Mouse (Mus musculus) heart, adult 2 months (tissue): ENCODE data around the gene Dennd2c. TPM values are rescaled to one million over a fixed set of nuclear protein-coding genes. Genes with fewer than 3 reads are reported as not detected.

ENCODE experiments used
- DNase-seq, 2 experiments: peaks; one replicate each; pipeline ENCODE4 v3.0.0; 2021
- H3K27ac ChIP-seq: fragments of 200-600 bp; 2 replicates; pipeline ENCODE4 v1.8.1; 2022
- H3K27me3 ChIP-seq: fragments of 200-500 bp; 2 replicates; pipeline ENCODE4 v1.6.1; 2012; ENCODE audit warnings: mild to moderate bottlenecking, low read length, inconsistent platforms, mixed read lengths; ENCODE audit not compliant: control insufficient read depth, insufficient read depth
- H3K36me3 ChIP-seq: fragments of 200-500 bp; 2 replicates; pipeline ENCODE4 v1.6.1; 2012; ENCODE audit warnings: low read length, inconsistent platforms; ENCODE audit not compliant: control insufficient read depth, insufficient read depth
- H3K4me1 ChIP-seq: fragments of 200-500 bp; 2 replicates; pipeline ENCODE4 v1.6.1; 2011; ENCODE audit warnings: low read length; ENCODE audit not compliant: control insufficient read depth, insufficient read depth
- H3K4me3 ChIP-seq: fragments of 200-600 bp; 2 replicates; pipeline ENCODE4 v1.8.1; 2022
- H3K79me2 ChIP-seq: fragments of 200-500 bp; replicated peaks from 2 replicates; pipeline ENCODE4 v1.6.1; 2012; ENCODE audit warnings: mild to moderate bottlenecking, inconsistent platforms, low read length, moderate library complexity, mixed read lengths; ENCODE audit not compliant: control insufficient read depth, insufficient read depth
- H3K9ac ChIP-seq: fragments of 200-500 bp; 2 replicates; pipeline ENCODE4 v1.6.1; 2012; ENCODE audit warnings: low read depth, mild to moderate bottlenecking, control low read depth, inconsistent platforms, low read length, mixed read lengths
- CTCF ChIP-seq: fragments of 200-600 bp; IDR thresholded peaks from 2 replicates; pipeline ENCODE4 v1.8.1; 2022; ENCODE audit warnings: antibody characterized with exemption, mild to moderate bottlenecking, moderate library complexity
- EP300 ChIP-seq: fragments of 200-500 bp; IDR thresholded peaks from 2 replicates; pipeline ENCODE4 v1.6.1; 2011; ENCODE audit warnings: low read depth, low read length, control low read depth; ENCODE audit not compliant: insufficient read depth
- POLR2A ChIP-seq: fragments of 200-500 bp; IDR thresholded peaks from 2 replicates; pipeline ENCODE4 v1.6.1; 2011; ENCODE audit warnings: mild to moderate bottlenecking, low read depth, low read length, control low read depth; ENCODE audit not compliant: insufficient read depth
- WGBS: fragments of 180-500 bp; shearing (Covaris S2); methylation state at CpG from one replicate; pipeline ENCODE4 v1.1.7; 2018; 5-methylcytosine and 5-hydroxymethylcytosine counted together
- intact Hi-C: fragments of 180-260 bp; cut with DNase I; formaldehyde crosslinking; loops from one replicate; pipeline ENCODE4 v1.15.1; 2025
- polyA plus RNA-seq: library from polyadenylated mRNA; depleted of rRNA; stranded (reverse); fragments of >200 nt; gene quantifications from 2 replicates; pipeline ENCODE4 v1.2.3, GENCODE M21; 2012
- total RNA-seq, 2 experiments: library from RNA; stranded (reverse); gene quantifications; 2 replicates each; pipeline ENCODE4 v1.2.3; 2021

The Dennd2c gene
- total and polyA plus RNA-seq, 3 experiments = 0.61 to 1.8 (median 1.5) TPM

DNA sequence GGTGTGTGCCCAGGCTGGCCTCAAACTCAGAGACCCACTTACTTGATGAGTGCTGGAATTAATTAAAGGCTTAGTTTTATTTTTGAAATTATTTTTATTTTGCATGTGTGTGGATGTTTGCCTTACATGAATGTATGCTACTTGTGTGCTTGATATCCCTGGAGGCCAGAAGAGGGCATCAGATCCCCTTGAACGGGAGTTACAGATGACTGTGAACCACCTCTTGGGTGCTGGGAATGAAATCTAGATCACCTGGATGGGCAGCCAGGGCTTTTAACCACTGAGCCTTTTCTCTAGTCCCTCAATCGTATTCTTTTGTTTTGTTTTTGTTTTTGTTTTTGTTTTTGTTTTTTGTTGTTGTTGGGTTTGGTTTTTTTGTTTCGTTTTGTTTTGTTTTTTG, 23.7 kb downstream of the Dennd2c start:
- 91% methylated on average over 3 of the region's 3 CpGs for WGBS
- 0 out of 2 replicates have a peak, but pooled peaks cover 1% of the 10 kb centered on the region for H3K79me2 ChIP-seq
- H3K27me3 ChIP-seq = no peaks in the 10 kb centered on the region
- no peak for TF ChIP-seq CTCF
- peaks cover 8% of the 10 kb centered on the region for H3K4me1 ChIP-seq
- no peak overlapping the region for H3K4me3 ChIP-seq
- DNase-seq = no peak
- intact Hi-C loops = no loop called here
- no peak overlapping the region for H3K27ac ChIP-seq
- H3K36me3 ChIP-seq = no peaks in the 10 kb centered on the region; the same call in 1 of the 2 replicates
- H3K9ac ChIP-seq = no peak overlapping the region

- Histone ChIP-seq H3K27ac (peak overlapping the region; percentile 31; the same call in 1 of the 2 replicates), H3K36me3 (no peaks in the 10 kb centered on the region; the same call in 1 of the 2 replicates), H3K79me2 (no peaks in the 10 kb centered on the region), H3K27me3 (no peaks in the 10 kb centered on the region), H3K4me1 (peaks cover 8% of the 10 kb centered on the region), H3K4me3 (no peak overlapping the region), H3K9ac (no peak overlapping the region)
- no peak for TF ChIP-seq EP300
- no peak for TF ChIP-seq CTCF
- no peak for TF ChIP-seq POLR2A
- WGBS = 49% methylated on average over 2 of the region's 2 CpGs
- DNase-seq = no peak
- intact Hi-C loops = no loop called here
Measured at GRCm38 (mm10) chr3:103127177-103127576, 24.8 kb downstream of the Dennd2c start.

- no peaks in the 10 kb centered on the region for H3K79me2 ChIP-seq
- peak overlapping the region; percentile 31; the same call in 1 of the 2 replicates for H3K27ac ChIP-seq
- no peaks in the 10 kb centered on the region for H3K27me3 ChIP-seq
- no peak for DNase-seq
- H3K36me3 ChIP-seq = no peaks in the 10 kb centered on the region; the same call in 1 of the 2 replicates
- H3K4me1 ChIP-seq = peaks cover 8% of the 10 kb centered on the region
- 82% methylated on average over 5 of the region's 5 CpGs for WGBS
- H3K4me3 ChIP-seq = no peak overlapping the region
- intact Hi-C loops = no loop called here
- TF ChIP-seq POLR2A = no peak
- no peak for TF ChIP-seq CTCF
- no peak for TF ChIP-seq EP300
- no peak overlapping the region for H3K9ac ChIP-seq
Measured at GRCm38 (mm10) chr3:103127721-103128120, 25.3 kb downstream of the Dennd2c start.

GRCm38 (mm10) chr3:103128251-103128650, 25.8 kb downstream of the Dennd2c start:
- H3K27ac ChIP-seq = no peak overlapping the region
- H3K79me2 ChIP-seq = no peaks in the 10 kb centered on the region
- WGBS = 76% methylated on average over 4 of the region's 4 CpGs
- H3K9ac ChIP-seq = no peak overlapping the region
- H3K36me3 ChIP-seq = no peaks in the 10 kb centered on the region; the same call in 1 of the 2 replicates
- no peak overlapping the region for H3K4me3 ChIP-seq
- H3K4me1 ChIP-seq = peaks cover 8% of the 10 kb centered on the region
- no peaks in the 10 kb centered on the region for H3K27me3 ChIP-seq
- no peak for DNase-seq
- TF ChIP-seq CTCF (no peak), POLR2A (no peak), EP300 (no peak)
- intact Hi-C loops = no loop called here

DNA sequence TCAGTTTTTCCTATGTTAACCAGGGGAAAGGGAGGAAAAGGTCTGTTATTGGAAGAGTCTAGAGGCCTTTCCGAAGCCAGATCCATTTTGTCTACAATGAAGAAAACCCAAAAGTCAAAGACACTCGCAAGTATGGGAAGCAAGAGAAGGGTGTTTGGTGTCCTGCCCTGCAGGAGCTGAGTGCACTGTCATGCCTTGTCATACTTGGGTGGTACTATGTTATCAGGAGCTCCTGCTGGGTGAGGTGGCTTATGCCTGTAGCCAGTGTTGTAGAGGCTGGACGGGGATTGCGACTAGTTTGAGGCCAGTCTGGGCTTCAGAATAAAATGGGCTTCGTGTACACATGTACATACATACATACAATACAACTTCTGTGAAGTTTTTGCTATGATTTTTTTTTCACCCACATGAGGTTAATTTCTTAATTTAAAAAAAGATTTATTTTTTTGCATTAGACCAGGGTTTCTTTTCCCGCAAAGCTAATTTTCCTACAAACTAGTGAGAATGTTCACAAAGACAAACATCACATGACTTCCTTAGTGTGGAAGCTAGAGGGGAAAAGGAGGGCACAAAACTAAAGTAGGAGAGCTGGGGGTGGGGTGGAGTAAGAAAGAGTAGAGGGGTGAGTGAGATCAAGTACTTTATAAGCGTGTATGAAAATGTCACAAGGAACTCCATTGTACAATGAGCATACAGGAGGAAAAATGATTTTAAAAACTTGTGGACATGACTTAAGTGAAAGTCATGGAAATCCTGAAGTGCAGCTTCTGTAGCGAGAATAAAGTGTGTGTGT, 27.2 kb downstream of the Dennd2c start:
- no peak overlapping the region for H3K4me3 ChIP-seq
- TF ChIP-seq EP300 (no peak), POLR2A (no peak), CTCF (no peak)
- no peaks in the 10 kb centered on the region for H3K79me2 ChIP-seq
- peaks cover 8% of the 10 kb centered on the region for H3K4me1 ChIP-seq
- peak overlapping the region; percentile 30; the same call in 1 of the 2 replicates for H3K9ac ChIP-seq
- H3K27me3 ChIP-seq = no peaks in the 10 kb centered on the region
- H3K36me3 ChIP-seq = no peaks in the 10 kb centered on the region; the same call in 1 of the 2 replicates
- intact Hi-C loops = no loop called here
- peak overlapping the region; percentile 10 for H3K27ac ChIP-seq
- no peak for DNase-seq
- WGBS = 56% methylated on average over 8 of the region's 8 CpGs

DNA sequence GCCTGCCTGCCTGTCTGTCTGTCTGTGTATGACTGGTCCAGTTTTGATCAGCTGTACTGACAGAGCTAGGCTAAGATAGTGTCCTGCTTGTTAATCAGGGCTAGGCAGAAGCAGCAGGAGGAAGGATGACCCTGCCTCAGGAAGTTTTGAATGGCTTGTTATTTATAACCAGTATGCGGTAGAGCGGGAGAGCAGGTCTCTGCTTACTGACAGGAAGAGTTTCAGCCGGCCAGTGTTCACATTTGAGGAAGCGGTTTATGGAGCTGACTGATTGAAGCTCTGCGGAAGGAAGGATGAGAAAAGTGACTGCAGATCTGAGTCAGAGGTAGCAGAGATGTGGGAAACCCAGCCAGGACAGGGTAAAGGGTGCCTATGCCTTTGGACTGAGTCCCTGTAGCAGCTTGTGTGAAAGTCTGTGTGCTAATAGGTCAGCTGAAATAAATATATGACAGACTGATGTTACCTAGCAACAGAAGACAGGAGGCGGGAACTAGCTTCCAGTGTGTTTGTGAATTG, 27.9 kb downstream of the Dennd2c start:
- H3K9ac ChIP-seq = peak overlapping the region; percentile 30; the same call in 1 of the 2 replicates
- intact Hi-C loops = no loop called here
- H3K36me3 ChIP-seq = no peaks in the 10 kb centered on the region; the same call in 1 of the 2 replicates
- H3K4me1 ChIP-seq = peaks cover 8% of the 10 kb centered on the region
- H3K79me2 ChIP-seq = no peaks in the 10 kb centered on the region
- H3K4me3 ChIP-seq = no peak overlapping the region
- 23% methylated on average over 6 of the region's 6 CpGs for WGBS
- no peaks in the 10 kb centered on the region for H3K27me3 ChIP-seq
- H3K27ac ChIP-seq = peak overlapping the region; percentile 64
- peak; percentile 31; the same call in 1 of the 2 replicates for TF ChIP-seq EP300
- TF ChIP-seq POLR2A = no peak
- peak; percentile 32 to 54 for DNase-seq
